Mouse (Mus musculus) small intestine, adult 2 months (tissue): ENCODE results near the gene Treml2.

Experiments used
- CTCF ChIP-seq: fragments of 200-500 bp; IDR thresholded peaks from 2 replicates; pipeline ENCODE4 v1.5.1; 2012; ENCODE audit warnings: low read depth, mild to moderate bottlenecking, control low read depth, inconsistent platforms, low read length, moderate library complexity, mixed read lengths; ENCODE audit not compliant: insufficient replicate concordance, insufficient read length; ENCODE audit errors: extremely low read depth
- POLR2A ChIP-seq: fragments of 200-500 bp; IDR thresholded peaks from 2 replicates; pipeline ENCODE4 v1.6.1; 2012; ENCODE audit warnings: low read depth, mild to moderate bottlenecking, control low read depth, inconsistent platforms, low read length, moderate library complexity

- no peak for TF ChIP-seq CTCF
- no peak for TF ChIP-seq POLR2A
These were observed 48.0 kb downstream of the Treml2 start for GRCm38 (mm10) chr17:48347287-48347686.
